Mouse (Mus musculus) liver, embryonic 15.5 days (tissue): ENCODE measurements around the gene Cacnb1. TPM values are rescaled to one million over a fixed set of nuclear protein-coding genes. Genes with fewer than 3 reads are reported as not detected.

Experiments
- ATAC-seq: fragments of 200-750 bp; cut with Nextera tagmentation; 2 replicates; pipeline ENCODE4 v1.8.0; 2017; ENCODE audit warnings: moderate number of reproducible peaks, mild to moderate bottlenecking, moderate library complexity; ENCODE audit not compliant: insufficient read depth
- H3K27ac ChIP-seq: fragments of 300-500 bp; sonication (generic); replicated peaks from 2 replicates; pipeline ENCODE4 v1.5.1; 2015; ENCODE audit warnings: mild to moderate bottlenecking, inconsistent platforms
- H3K27me3 ChIP-seq: fragments of 300-500 bp; sonication (generic); 2 replicates; pipeline ENCODE4 v1.6.1; 2015; ENCODE audit warnings: mild to moderate bottlenecking, inconsistent platforms
- H3K36me3 ChIP-seq: fragments of 300-500 bp; sonication (generic); replicated peaks from 2 replicates; pipeline ENCODE4 v1.6.1; 2015; ENCODE audit warnings: moderate library complexity, mild to moderate bottlenecking, inconsistent platforms
- H3K4me1 ChIP-seq: fragments of 300-500 bp; sonication (generic); replicated peaks from 2 replicates; pipeline ENCODE4 v1.6.1; 2015; ENCODE audit warnings: inconsistent platforms
- H3K4me2 ChIP-seq: fragments of 300-500 bp; sonication (generic); 2 replicates; pipeline ENCODE4 v1.6.1; 2015; ENCODE audit warnings: moderate library complexity, mild to moderate bottlenecking, inconsistent platforms
- H3K4me3 ChIP-seq: fragments of 300-500 bp; sonication (generic); replicated peaks from 2 replicates; pipeline ENCODE4 v1.5.1; 2015; ENCODE audit warnings: mild to moderate bottlenecking, inconsistent platforms
- H3K9ac ChIP-seq: fragments of 300-500 bp; sonication (generic); 2 replicates; pipeline ENCODE4 v1.6.1; 2015; ENCODE audit warnings: moderate library complexity, mild to moderate bottlenecking, inconsistent platforms
- H3K9me3 ChIP-seq: fragments of 300-500 bp; sonication (generic); replicated peaks from 2 replicates; pipeline ENCODE4 v1.6.1; 2016; ENCODE audit warnings: inconsistent platforms
- WGBS: fragments of 180-500 bp; shearing (Covaris S2); methylation state at CpG from one replicate; pipeline ENCODE4 v1.1.7; 2015; ENCODE audit warnings: mixed read lengths; ENCODE audit not compliant: insufficient replicate concordance; 5-methylcytosine and 5-hydroxymethylcytosine counted together
- polyA plus RNA-seq: library from polyadenylated mRNA; unstranded; fragments of >200 nt; fragmentation: Nextera tagmentation; extraction: Ambion mirVana; gene quantifications from 2 replicates; pipeline ENCODE4 v1.2.1, GENCODE M21; 2015

Cacnb1 gene
- polyA plus RNA-seq, 1 experiment from 2014 or later, result 1.6 TPM

DNA sequence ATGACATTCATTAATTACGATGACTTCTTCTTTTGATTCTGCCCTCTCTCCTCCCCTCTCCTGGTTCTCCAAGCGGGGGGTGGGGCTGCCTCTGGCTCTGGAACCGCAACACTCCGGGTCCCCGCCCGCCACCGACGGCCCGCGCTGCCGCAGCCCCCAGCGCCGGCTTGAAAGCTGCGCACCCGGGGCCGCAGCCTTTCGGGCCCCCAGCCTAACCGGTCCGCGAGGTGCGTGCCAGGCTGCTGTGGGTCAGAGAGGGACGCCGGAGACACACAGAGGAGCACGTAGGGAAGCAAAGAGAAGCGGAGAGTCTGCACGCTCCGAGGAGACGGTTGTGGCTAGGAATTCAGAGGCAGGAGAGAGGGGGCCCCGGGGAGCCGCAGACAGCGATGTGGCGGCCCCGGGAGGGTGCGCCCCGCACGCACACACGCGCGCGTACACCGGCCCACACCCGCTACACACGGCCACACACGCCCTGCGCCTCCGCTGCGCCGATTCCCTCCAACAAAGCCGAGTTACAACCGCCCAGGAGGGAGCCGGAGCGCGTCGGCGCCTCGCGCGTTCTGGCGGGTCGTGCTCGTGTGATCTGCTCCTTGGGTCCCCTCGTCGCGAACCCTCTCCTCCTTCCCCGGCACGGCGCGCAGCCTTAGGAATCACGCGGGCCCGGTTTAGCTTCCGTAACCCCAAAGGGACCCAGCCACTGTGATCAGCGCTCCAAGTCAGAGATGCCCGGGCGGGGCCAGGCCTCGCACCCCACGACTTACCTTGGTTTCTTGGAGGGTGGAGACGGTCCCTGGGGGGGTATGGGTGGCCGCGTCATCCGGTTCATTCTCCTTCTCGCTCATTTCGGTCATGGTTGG, 29.5 kb upstream of the Cacnb1 start:
- Histone ChIP-seq H3K4me2 (peak overlapping the region; percentile 50), H3K27me3 (peaks cover 94% of the 10 kb centered on the region), H3K36me3 (no peaks in the 10 kb centered on the region), H3K4me3 (peak overlapping the region; percentile 31), H3K4me1 (peaks cover 10% of the 10 kb centered on the region; the same call in 1 of the 2 replicates), H3K9ac (no peak overlapping the region), H3K9me3 (no peaks in the 10 kb centered on the region), H3K27ac (no peak overlapping the region)
- no peak for ATAC-seq
- WGBS, result 2% methylated on average over 83 of the region's 83 CpGs

DNA sequence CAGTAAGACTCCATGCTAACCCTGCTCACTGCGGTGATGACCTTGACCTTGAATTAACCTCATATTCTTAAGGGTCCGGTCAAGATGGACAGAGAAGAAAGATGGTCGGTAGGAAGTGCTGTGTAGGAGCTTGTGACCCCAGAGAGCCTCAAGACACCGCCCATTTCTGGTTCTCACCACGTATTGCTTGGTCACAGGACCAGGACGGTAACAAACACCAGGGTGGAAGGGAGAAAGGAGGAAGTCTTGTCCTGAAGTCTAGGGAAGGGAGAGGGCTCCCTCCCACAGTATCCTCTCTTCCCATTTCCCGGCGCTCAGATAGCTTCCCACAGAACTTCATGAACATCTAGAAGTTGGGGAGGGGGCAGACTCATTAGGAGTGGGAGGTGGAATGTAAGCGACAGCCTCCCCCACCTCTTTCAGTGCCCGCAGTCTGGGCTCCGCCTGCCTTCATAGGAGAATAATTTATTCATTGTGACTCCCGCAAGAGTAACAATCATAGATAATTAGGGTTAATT, 28.8 kb upstream of the Cacnb1 start:
- Histone ChIP-seq H3K27ac (no peak overlapping the region), H3K9me3 (no peaks in the 10 kb centered on the region), H3K4me1 (peaks cover 10% of the 10 kb centered on the region; the same call in 1 of the 2 replicates), H3K27me3 (peaks cover 89% of the 10 kb centered on the region), H3K4me2 (0 out of 2 replicates have a peak overlapping the region, but pooled peaks have one; percentile 50), H3K4me3 (0 out of 2 replicates have a peak overlapping the region, but pooled peaks have one; percentile 31), H3K9ac (no peak overlapping the region), H3K36me3 (no peaks in the 10 kb centered on the region)
- no peak for ATAC-seq
- WGBS, result 6% methylated on average over 12 of the region's 12 CpGs

DNA sequence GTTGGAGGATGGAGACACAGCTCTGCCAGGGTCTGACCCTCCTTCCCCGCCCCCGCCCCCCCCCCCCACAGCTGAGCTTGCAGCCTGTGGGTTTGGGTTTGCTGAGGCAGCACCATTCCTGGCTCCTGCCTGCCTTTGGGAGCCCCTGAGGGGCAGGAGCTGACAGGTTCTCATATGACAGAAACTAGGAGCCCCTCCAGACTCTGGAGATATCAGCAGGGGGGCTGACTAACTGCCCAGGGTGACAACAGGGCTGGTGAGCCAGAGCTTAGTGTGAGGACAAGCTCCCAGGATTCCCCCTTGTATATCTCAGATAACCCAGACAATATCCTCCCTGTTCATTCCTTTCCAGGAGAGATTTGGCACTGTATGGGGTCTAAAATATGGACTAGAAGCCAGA, 28.1 kb upstream of the Cacnb1 start:
- Histone ChIP-seq H3K27ac (no peak overlapping the region), H3K27me3 (peaks cover 85% of the 10 kb centered on the region), H3K4me3 (no peak overlapping the region), H3K9ac (no peak overlapping the region), H3K4me2 (no peak overlapping the region), H3K9me3 (no peaks in the 10 kb centered on the region), H3K4me1 (peaks cover 10% of the 10 kb centered on the region; the same call in 1 of the 2 replicates), H3K36me3 (no peaks in the 10 kb centered on the region)
- no peak for ATAC-seq
- WGBS, result 13% methylated on average over 2 of the region's 2 CpGs

DNA sequence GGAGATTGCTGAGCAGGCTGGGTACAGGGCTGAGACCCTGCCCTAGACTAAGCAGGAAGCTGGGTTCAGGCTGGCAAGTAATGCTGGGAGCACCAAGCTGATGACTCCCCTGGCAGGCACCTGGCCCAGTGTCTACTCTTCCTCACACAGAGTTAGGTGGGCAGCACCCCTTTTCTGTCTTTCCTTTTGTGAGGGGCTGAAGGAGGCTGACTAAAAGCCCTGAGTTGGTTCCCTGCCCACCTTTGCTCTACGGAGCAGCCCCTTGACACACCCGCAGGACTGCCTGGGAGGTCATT, 27.6 kb upstream of the Cacnb1 start:
- Histone ChIP-seq H3K36me3 (no peaks in the 10 kb centered on the region), H3K4me3 (no peak overlapping the region), H3K4me1 (peaks cover 10% of the 10 kb centered on the region; the same call in 1 of the 2 replicates), H3K9ac (no peak overlapping the region), H3K27me3 (peaks cover 80% of the 10 kb centered on the region), H3K9me3 (no peaks in the 10 kb centered on the region), H3K4me2 (no peak overlapping the region), H3K27ac (no peak overlapping the region)
- ATAC-seq, result no peak
- WGBS, result 22% methylated on average over 2 of the region's 2 CpGs

DNA sequence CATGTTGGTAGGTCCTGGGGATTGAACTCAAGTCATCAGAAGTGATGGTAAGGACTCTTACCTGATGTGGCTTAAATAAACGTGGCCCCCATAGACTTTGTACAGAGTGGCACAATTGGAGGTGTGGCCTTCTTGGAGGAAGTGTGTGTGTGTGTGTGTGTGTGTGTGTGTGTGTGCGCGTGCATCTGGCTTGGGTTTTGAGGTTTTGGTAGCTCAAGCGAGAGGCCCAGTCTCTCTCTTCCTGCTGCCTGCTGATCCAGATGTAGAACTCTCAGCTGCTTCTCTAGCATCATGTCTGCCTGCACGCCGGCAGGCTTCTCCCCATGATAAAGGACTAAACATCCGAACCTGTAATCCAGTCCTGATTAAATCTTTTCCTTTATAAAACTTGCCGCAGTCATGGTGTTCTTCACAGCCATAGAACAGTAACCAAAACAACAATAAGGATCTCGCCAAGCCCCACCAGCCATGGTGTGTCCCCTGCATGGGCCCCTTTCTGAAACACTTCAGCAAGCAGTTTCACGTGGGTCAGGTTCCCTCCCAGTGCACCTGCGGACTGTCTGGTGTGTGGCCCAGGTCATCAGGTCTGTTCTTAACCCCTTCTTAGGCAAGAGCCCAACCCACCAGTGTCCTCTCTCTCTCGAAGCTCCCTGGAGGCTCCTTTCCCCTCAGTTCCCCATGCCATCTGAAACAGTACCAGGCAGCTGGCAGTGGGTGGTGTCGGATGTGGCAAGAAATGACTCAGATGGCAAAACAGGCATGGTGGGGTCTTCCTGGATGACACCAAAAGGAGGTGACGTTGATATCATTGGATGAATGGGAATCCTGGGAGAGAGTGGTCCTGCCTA, 27.1 kb upstream of the Cacnb1 start:
- no peaks in the 10 kb centered on the region for H3K36me3 ChIP-seq
- H3K4me1 ChIP-seq, result peaks cover 10% of the 10 kb centered on the region; the same call in 1 of the 2 replicates
- no peak for ATAC-seq
- H3K27ac ChIP-seq, result no peak overlapping the region
- H3K27me3 ChIP-seq, result peaks cover 75% of the 10 kb centered on the region
- 29% methylated on average over 14 of the region's 14 CpGs for WGBS
- no peak overlapping the region for H3K4me2 ChIP-seq
- H3K9me3 ChIP-seq, result no peaks in the 10 kb centered on the region
- H3K9ac ChIP-seq, result no peak overlapping the region
- H3K4me3 ChIP-seq, result no peak overlapping the region

DNA sequence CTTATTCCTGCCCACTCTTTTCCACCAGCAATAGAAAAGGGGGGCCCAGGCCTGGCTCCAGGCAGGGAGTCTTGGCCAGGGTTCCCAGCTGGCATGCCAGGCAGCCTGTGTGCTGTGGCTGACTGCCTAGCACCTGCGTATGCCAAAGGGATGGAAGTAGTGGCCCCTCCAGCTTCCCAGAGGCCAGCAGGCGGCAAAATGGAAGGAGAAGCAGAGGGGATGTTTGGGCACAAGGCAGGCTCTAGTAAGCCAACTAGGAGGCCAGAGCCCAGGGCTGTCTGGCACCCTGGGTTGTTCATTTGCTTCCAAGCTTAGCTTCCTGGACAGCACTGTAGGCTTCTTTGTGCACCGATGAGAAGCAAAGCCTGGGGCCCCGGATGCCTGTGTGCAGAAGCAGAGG, 24.9 kb upstream of the Cacnb1 start:
- Histone ChIP-seq H3K36me3 (no peaks in the 10 kb centered on the region), H3K9ac (no peak overlapping the region), H3K27me3 (peaks cover 60% of the 10 kb centered on the region), H3K27ac (no peak overlapping the region), H3K9me3 (no peaks in the 10 kb centered on the region), H3K4me1 (peaks cover 7% of the 10 kb centered on the region; the same call in 1 of the 2 replicates), H3K4me3 (no peak overlapping the region), H3K4me2 (no peak overlapping the region)
- ATAC-seq, result no peak
- WGBS, result 57% methylated on average over 4 of the region's 4 CpGs

DNA sequence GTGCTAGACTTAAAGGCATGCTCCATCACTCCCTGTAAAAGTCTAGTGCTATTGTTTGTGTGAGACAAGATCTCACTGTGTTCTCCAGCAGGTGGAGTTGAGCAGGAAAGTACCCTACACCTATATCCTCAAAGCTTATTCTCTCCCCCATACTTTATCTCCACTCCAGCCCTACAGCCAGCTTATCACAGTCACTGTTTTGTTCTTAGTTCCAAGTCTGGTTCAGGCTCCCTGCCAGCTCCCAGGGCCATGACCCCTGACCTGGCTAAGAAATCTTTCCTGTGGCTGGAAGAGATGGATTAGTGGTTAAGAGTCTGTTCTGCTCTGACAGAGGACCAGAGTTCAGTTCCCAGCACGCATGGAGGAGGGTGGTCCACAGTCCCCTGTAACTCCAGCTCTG, 23.6 kb upstream of the Cacnb1 start:
- 29% methylated on average over 1 of the region's 1 CpGs for WGBS
- Histone ChIP-seq H3K27me3 (peaks cover 47% of the 10 kb centered on the region), H3K36me3 (no peaks in the 10 kb centered on the region), H3K27ac (no peak overlapping the region), H3K9me3 (no peaks in the 10 kb centered on the region), H3K4me2 (no peak overlapping the region), H3K4me3 (no peak overlapping the region), H3K4me1 (no peaks in the 10 kb centered on the region), H3K9ac (no peak overlapping the region)
- no peak for ATAC-seq

DNA sequence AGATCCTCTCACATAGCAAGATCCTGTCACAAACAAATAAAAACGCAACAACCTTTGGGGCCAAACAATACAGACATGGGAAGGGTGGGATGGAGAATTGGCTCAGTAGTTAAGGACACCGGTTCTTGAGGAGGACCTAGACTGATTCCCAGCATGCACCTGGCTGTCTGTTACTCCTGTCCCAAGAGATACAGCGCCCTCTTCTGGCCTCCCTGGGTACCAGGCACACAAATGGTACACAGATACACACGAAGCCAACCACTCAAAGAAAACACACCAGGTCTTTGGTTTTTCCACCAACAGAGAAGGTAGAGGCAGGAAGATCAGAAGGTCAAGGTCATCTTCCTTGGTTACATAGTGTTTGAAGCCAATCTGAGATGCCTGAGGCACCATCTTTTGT, 22.8 kb upstream of the Cacnb1 start:
- Histone ChIP-seq H3K9me3 (no peaks in the 10 kb centered on the region), H3K4me3 (no peak overlapping the region), H3K36me3 (no peaks in the 10 kb centered on the region), H3K4me2 (no peak overlapping the region), H3K9ac (no peak overlapping the region), H3K27ac (no peak overlapping the region), H3K27me3 (peaks cover 38% of the 10 kb centered on the region), H3K4me1 (no peaks in the 10 kb centered on the region)
- 61% methylated on average over 4 of the region's 4 CpGs for WGBS
- no peak for ATAC-seq

DNA sequence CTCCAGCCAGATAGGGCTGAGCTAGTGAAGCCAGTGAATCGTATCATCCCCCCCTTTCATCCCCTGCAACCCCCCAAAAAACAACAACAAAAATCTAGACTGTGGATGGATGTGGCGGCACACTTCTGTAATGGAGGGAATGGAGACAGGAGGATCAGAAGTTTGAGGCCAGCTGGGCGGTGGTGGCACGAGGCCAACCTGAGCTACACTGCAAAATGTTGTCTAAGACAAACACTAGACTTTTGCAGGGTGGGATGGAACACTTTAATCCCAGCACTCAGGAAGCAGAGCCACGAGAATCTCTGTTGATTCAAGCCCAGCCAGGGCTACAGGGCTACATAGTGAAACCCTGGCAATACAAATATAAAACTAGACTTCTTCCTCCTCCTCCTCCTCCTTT, 21.2 kb upstream of the Cacnb1 start:
- no peak overlapping the region for H3K4me2 ChIP-seq
- ATAC-seq, result no peak
- peaks cover 26% of the 10 kb centered on the region for H3K27me3 ChIP-seq
- H3K27ac ChIP-seq, result no peak overlapping the region
- WGBS, result 55% methylated on average over 5 of the region's 5 CpGs
- H3K36me3 ChIP-seq, result no peaks in the 10 kb centered on the region
- no peaks in the 10 kb centered on the region for H3K9me3 ChIP-seq
- H3K4me1 ChIP-seq, result no peaks in the 10 kb centered on the region
- H3K4me3 ChIP-seq, result no peak overlapping the region
- no peak overlapping the region for H3K9ac ChIP-seq

DNA sequence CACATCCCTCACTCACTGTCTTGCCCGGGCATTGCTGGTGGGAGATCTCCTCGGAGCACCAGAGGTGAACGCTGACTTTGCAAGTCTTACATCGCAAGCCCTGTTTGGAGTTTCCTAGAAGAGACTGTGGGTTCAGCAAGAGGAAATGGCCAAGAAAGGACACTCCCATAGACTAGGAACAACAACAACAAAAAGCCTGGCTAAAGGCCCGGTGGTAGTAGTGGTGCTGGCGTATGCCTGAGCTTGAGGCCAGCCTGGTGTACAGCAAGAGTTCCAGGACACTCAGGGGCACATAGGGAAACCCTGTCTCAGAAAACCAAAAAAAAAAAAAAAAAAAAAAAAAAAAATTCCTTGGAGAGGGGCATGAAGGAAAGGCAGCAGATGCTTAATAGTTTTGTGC, 19.9 kb upstream of the Cacnb1 start:
- Histone ChIP-seq H3K4me2 (no peak overlapping the region), H3K4me3 (no peak overlapping the region), H3K27ac (no peak overlapping the region), H3K4me1 (no peaks in the 10 kb centered on the region), H3K9me3 (no peaks in the 10 kb centered on the region), H3K36me3 (no peaks in the 10 kb centered on the region), H3K9ac (no peak overlapping the region), H3K27me3 (peaks cover 17% of the 10 kb centered on the region)
- WGBS, result 61% methylated on average over 6 of the region's 6 CpGs
- no peak for ATAC-seq

DNA sequence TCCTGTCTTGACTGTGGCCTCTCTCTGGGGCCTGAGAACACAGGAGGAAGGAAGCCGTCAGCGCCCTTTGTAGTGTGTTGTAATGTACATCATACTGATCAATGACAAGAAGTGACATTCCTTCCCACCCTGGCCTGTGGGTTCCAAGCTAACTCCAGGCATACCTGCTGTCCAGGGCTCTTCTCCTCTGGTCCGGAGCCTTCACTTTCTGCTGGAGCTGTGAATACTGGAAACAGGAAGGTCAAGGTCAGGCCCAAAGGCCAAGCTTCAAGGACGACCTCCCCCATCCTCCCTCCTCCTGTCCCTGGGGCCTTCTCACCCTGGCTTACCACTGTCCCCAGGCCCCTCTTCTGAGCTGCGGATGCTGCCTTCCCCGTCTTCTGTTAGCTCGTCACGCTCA, 18.1 kb upstream of the Cacnb1 start:
- Histone ChIP-seq H3K27ac (no peak overlapping the region), H3K36me3 (no peaks in the 10 kb centered on the region), H3K9me3 (no peaks in the 10 kb centered on the region), H3K4me3 (no peak overlapping the region), H3K4me2 (no peak overlapping the region), H3K9ac (no peak overlapping the region), H3K27me3 (peaks cover 29% of the 10 kb centered on the region), H3K4me1 (peaks cover 3% of the 10 kb centered on the region)
- ATAC-seq, result no peak
- 52% methylated on average over 8 of the region's 8 CpGs for WGBS
